Mouse (Mus musculus) embryo, embryonic 11.5 days (tissue): Measurements from ENCODE around the gene Ly6c1.
"Not testable (repeated sequence)": the region's sequence is repeated elsewhere in the genome, so short reads cannot be mapped to it uniquely, and the experiment has no call there.

Experiments used
- DNase-seq: peaks from one replicate; pipeline ENCODE4 v3.0.0-alpha.2; 2012; ENCODE audit warnings: low read depth, low spot score

Gene Ly6c1

GRCm38 (mm10) chr15:75048642-75049261 lies at the start of gene Ly6c1:
Ly6c1 (minus strand) TSS chr15:75048830.
- DNase-seq = not testable (repeated sequence)

- DNase-seq = not testable (repeated sequence)
These were observed 39.4 kb upstream of the Ly6c1 start for GRCm38 (mm10) chr15:75088041-75088440.

GRCm38 (mm10) chr15:75069965-75070364 lies 21.3 kb upstream of the Ly6c1 start:
- DNase-seq = no peak

- DNase-seq = peak; percentile 8
These were observed 13.5 kb upstream of the Ly6c1 start for GRCm38 (mm10) chr15:75062030-75062574.

DNA sequence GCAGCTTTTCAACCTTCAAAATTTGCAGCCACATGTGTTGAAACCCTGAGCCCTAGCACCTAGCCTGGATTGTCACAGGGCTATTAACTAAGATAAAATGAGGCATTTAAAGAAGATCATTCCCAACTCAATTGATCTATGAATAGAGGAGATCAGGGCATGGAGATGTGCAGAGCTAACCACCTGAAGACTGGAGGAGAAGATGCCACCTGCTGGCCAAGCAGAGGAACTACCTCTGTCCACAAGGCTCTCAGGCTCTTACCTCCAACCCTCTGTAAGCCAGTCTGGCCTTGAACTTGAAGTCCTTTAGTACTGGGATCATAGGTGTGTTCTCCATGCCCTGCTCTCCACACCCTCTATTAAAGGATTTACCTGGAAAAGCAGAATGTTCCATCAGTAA lies 11.9 kb upstream of the Ly6c1 start:
- DNase-seq = peak; percentile 1

DNA sequence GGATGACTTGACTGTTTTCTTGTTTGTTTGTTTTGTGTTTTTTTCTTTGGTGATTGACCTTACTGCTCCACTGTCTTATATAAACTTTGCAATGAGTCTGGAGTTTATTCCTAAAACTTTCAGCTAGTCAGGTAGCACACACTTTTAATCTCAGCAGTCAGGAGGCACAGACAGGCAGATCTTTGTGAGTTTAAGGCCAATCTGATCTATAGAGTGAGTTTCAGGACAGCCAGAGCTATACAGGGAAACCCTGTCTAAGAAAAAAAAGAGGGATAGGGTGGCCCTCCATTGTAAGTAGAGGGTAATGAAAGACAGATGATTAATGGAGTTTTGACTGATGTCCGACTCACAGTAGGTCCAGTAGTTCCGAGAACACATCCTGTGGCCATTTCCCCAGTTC lies 7.4 kb upstream of the Ly6c1 start:
- no peak for DNase-seq

DNA sequence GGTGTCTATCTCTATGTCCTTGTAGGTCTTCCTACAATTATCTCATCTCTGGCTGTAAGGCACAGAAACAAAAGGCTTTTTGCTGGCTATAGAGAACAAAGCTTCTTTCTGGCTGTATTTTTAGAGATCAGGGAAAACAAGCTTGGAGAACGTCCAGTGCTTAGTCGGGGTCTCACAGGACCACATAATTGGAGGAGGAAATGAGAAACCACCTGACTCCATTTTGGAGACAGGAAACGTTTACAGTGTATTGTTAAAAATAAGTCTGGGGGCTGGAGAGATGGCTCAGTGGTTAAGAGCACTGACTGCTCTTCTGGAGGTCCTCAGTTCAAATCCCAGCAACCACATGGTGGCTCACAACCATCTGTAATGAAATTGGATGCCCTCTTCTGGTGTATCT lies 6.8 kb upstream of the Ly6c1 start:
- DNase-seq = not testable (repeated sequence)

DNA sequence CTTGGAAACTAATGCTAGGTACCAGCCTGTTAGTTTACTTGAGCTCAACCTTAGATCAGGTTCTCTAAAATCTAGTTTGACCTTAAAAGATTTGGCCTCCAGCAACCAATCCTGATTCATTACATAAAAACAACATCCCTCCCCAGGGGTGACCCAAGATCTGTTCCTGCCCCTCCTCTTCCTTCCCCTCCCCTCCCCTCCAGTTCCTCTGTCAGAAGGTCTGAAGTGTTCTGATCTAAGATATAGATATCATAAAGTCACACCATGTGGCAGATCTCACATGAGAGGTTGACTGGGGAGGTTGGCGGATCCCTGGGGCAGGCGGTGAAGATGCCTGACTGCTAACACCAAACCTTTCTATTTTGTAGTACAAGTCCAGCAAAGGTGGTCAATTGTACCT lies 3.8 kb upstream of the Ly6c1 start:
- DNase-seq = not testable (repeated sequence)

DNA sequence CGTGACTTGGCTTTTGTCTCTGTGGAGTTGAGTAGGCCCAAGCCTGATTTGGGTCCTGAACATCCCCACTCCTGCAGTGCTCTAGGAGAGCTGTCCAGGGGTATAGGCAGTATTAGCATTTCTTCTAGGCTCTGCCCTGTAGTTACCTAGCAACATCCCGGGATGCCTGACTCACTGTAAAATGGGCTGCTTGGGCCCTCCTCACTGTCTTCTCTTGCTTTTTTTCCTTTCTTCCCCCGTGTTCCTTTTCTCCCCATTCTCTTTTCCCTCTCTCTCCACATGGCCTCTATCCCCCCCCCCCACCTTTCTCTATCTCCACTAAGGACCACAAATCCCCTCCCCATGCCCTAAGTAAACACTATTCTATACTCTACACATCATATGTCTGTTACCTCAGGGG lies 2.5 kb upstream of the Ly6c1 start:
- DNase-seq = not testable (repeated sequence)

DNA sequence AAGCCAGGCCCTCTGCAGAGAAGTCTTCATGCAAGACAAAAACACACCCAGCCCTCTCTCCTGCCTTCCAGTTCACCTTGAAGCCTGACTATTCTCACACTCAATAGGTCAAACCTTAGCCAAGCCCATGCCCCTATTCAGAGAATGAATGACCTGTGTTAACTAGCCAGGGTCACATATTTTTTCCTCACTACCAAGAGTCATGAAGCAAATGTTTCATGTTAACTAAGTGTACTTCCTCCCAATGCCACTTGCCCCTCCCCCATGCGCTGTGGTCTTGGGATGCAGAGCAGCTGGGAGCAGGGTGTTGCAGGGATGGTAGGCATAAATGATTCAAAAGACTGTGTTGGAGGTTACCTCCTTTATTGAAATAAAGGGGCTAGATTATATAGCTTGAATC lies 2.0 kb upstream of the Ly6c1 start:
- DNase-seq = not testable (repeated sequence)

- not testable (repeated sequence) for DNase-seq
These were observed 1.2 kb upstream of the Ly6c1 start for GRCm38 (mm10) chr15:75049811-75050210.

DNA sequence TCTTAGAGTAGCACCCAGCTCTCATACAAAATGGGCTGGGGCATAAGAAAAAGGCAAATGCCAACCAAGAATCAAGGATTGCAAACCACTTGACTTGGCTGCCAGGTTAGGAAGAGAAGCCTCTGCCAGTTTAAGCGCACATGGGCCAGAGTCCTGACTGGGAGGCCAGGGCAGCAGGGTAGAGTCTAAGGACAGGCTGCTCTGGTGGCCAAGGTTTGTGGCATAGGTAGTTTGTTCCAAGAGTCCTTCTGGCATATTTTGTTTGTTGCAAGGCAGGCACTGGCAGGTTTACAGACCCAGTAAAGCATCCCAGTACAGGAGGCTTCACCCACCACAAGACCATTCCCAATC lies 685 bp downstream of the Ly6c1 start:
- DNase-seq = not testable (repeated sequence)

DNA sequence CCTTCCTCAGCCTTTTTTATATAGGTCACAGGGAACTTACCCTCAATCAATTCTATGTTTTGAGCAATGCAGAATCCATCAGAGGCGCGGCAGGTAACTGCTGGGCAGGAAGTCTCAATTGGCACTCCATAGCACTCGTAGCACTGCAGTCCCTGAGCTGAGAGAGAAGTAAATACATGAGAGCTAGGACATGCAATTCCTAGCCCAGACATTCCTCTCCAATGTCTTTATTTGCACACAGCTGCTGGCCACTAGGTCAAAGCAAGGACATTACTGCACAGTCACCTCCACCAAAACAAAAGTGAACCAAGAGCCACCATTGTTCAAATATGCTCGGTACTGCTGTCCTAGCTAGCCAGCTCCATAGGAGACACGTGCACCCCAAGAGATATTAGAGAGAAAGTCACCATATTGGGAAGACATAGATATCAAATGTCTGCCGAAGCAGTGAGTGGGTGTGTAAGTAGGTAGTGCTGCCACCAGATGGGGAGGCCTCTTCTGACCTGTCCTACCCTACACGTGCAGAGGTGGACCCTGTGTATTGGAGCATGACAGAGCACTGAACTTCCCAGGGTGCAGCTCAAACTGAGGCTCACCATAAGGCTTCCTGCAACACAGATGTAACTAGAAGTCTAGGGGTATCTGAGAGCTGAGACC lies 1.2 kb downstream of the Ly6c1 start:
- DNase-seq = not testable (repeated sequence)

DNA sequence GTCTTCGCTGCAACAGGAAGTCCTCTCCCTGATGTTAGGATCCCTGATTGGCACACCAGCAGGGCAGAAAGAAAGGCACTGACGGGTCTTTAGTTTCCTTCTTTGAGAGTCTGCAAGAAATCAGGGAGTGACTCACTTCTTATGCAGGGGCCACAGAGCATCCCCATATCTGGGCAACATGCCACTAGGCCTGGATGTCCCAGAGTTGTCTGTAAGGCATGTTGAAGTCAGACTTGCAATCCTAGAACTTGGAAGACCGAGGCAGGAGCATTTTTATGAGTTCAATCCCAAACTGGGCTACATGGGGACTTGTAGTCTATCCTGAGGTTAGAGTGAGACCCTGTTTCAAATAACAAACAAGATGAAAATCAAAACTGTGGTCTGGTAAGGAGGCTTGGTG lies 3.1 kb downstream of the Ly6c1 start:
- DNase-seq = not testable (repeated sequence)

- DNase-seq = not testable (repeated sequence)
These were observed 27.4 kb downstream of the Ly6c1 start for GRCm38 (mm10) chr15:75021020-75021759.

GRCm38 (mm10) chr15:75019446-75019845 lies 29.2 kb downstream of the Ly6c1 start:
- not testable (repeated sequence) for DNase-seq
